Mouse (Mus musculus): ENCODE results near the gene Cd96. TPM values are rescaled to one million over a fixed set of nuclear protein-coding genes. Genes with fewer than 3 reads are reported as not detected.
A peak's percentile ranks its signal among the peaks of the same experiment; 100 is the strongest.

The Cd96 gene
- total RNA-seq, 2 experiments from 2014 or later, result 0.25 TPM; not detected in 1

- no peak for DNase-seq (ENCODE audit: extremely low spot score in 1 of 2, low spot score in 1 of 2)
These were observed 56.8 kb downstream of the Cd96 start for GRCm38 (mm10) chr16:46063278-46063677.

DNA sequence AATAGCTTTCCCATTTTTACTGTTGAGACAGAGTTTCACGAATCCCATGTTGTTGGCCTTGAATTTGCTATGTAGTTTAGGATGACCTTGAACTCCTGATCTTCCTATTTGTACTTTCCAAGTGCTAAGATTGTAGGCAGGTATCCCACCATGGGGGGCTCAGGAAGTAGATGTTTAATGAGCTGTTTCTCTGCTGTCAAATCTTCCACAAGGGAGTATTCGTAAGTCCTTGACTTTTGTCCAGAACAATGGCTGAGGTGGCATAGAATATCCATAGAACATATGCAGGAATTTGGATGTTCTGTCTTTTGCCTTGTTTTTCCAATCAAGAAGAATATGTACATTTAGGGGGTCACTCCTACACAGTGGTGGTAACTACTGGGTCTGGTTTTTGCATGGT lies 73.1 kb downstream of the Cd96 start:
- no peak for DNase-seq (ENCODE audit: extremely low spot score in 1 of 2, low spot score in 1 of 2)

DNA sequence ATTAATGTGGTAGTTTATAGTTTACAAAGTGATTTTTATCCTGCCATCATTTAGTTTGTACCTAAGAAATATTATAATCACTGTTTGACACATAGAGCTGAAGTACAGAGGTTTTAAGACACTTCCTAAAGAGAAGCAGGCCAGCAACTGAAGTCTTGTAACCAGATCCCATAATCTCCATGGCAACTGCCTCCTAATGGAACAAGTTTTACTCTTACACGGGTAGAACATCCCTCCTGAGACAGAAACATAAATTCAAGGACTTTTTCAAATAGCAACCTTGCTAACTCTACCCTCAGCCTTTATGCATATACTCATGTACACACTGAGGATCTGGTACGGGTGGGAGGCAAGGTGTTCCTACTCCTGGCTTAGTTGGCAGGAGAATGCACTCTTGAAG lies 83.8 kb downstream of the Cd96 start:
- no peak for DNase-seq (ENCODE audit: extremely low spot score in 1 of 2, low spot score in 1 of 2)

DNA sequence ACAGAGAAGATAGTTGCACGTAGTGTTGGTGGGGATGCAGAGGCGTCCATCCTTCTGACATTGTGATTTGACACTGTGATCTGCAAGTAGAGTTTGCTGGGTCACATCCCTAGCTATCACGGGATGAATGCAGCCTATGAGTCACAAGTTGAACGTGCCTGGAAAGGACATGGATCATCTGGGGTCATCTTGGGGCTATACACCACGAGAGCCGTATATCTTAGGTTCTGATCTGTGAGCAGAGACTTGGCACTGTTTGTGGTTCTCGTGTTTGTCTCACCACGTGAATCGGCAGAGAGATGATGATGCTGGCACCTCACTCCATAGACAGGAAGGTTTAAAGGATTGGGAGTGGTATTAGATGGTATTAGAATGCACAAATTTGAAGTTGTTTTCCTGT lies 86.2 kb downstream of the Cd96 start:
- DNase-seq (ENCODE audit: extremely low spot score in 1 of 2, low spot score in 1 of 2), result no peak

GRCm38 (mm10) chr16:46022958-46023491 lies 97.0 kb downstream of the Cd96 start:
- DNase-seq (ENCODE audit: extremely low spot score in 1 of 2, low spot score in 1 of 2), result no peak

GRCm38 (mm10) chr16:46022189-46022928 lies 97.7 kb downstream of the Cd96 start:
- peak in 1 of 2 experiments; percentile 52 for DNase-seq (ENCODE audit: extremely low spot score in 1 of 2, low spot score in 1 of 2)

- DNase-seq (ENCODE audit: extremely low spot score in 1 of 2, low spot score in 1 of 2), result no peak
These were observed 98.7 kb downstream of the Cd96 start for GRCm38 (mm10) chr16:46021302-46021701.

- no peak for DNase-seq (ENCODE audit: extremely low spot score in 1 of 2, low spot score in 1 of 2)
These were observed 99.7 kb downstream of the Cd96 start for GRCm38 (mm10) chr16:46020396-46020795.

GRCm38 (mm10) chr16:46019799-46020198 lies 100.3 kb downstream of the Cd96 start:
- no peak for DNase-seq (ENCODE audit: extremely low spot score in 1 of 2, low spot score in 1 of 2)

DNA sequence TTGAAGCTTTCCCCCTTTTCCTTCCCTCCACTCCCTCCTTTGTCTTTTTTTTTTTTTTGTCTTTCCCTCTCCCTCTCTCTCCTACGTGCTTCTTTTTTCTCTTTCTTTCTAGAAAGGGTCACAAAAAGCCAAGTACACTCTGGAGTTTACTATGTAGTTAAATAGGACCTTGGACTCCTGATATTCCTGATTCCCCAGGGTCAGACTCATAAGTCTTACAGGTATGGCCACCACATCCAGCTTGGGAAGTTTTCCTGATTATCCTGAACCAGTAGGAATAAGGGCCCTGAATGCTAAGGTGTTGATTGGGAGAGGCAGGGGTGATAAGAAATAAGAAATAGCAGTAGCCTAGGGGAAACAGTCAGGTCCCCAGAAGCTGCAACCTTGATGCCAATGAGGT lies 100.7 kb downstream of the Cd96 start:
- DNase-seq (ENCODE audit: extremely low spot score in 1 of 2, low spot score in 1 of 2), result no peak

DNA sequence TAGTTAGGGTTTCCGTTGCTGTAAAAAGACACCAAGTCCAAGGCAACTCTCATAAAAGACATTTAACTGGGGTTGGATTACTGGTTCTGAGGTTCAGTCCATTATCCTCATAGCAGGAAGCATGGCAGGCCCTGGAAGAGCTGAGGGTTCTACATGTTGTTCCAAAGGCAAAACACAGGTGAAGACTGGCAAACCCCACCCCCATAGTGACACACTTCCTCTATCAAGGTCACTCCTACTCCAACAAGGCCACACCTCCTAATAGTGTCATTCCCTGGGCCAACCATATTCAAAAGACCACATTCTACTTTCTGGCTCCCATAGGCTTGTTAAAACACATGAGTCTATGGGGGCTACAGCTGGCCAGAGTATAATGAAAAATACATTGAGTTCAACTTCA lies 108.4 kb downstream of the Cd96 start:
- no peak for DNase-seq (ENCODE audit: extremely low spot score in 1 of 2, low spot score in 1 of 2)

DNA sequence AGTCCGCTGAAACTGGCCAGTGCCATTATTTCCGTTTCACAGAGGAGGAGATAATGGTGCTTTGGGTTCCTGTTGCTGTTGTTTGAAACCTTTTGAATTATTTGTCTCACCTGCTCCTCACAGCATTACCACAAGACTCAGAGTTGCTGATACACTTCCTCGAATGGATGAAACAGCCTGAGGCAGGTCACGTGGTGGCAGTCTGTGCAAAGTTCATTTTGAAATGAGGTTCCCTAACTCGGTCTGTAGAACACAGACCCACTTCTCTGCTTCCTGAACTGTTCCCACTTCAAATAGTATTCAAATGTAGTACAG lies 109.2 kb downstream of the Cd96 start:
- DNase-seq (ENCODE audit: extremely low spot score in 1 of 2, low spot score in 1 of 2), result no peak

DNA sequence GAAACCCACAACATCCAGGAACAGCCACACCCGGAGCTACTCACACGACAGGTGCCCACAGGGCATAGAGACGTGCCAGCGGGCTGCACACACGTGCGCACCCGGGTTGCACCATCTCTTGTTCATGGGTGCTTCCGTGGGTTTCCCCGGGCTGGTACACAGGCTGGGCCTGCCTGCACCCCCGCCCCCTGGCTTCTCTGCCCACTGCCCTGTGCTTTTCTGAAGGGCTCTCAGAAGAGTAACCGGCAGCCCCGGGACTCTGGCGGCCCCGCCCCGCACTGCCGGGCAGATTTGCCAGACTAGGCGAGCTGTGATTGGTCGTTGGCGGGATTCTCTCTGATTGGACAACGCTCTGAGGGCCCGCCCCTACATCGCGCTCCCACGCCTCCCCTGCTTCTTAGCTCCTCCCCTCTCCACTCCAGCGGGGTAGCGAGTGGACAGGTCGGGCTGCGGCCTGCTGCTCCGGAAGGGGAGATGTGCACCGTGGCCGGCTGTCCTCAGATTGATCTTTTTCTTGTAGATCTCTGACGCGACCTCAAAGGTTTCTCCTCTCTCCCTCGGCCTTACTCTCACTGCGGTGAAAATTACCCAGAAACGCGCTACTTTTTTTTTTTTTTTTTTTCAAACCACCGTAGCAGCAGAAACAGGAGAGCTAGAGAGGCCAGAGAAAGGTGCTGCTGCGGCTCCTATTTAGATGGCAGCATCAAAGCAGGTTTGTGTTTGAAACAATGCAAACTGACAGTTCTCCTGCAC lies 109.7 kb downstream of the Cd96 start, which contains the start of gene Plcxd2:
Gene Plcxd2, minus strand, starts transcription at position 66 of the 753 bp plus-strand sequence.
- peak; percentile 80 for DNase-seq (ENCODE audit: extremely low spot score in 1 of 2, low spot score in 1 of 2)

- no peak for DNase-seq (ENCODE audit: extremely low spot score in 1 of 2, low spot score in 1 of 2)
These were observed 110.3 kb downstream of the Cd96 start for GRCm38 (mm10) chr16:46009717-46010116.

DNA sequence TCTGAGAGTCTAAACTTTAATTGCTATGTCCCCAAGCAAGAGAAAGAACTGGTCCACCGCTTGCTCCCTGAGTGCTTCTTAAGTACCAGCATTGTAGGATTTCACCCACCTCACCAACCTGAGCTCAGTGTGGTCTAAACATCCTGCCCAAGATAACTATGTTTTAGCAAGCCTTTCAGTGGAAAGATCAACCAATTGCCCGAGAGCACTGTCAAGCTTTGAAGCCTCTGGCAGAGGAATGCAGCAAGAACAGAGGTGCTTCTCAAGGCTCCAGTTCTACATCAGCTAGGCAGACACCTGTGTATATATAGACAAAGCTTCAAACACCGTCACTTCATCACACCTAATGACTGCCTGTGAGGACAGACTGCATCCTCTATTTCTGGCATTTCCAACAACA lies 111.3 kb downstream of the Cd96 start:
- no peak for DNase-seq (ENCODE audit: extremely low spot score in 1 of 2, low spot score in 1 of 2)

DNA sequence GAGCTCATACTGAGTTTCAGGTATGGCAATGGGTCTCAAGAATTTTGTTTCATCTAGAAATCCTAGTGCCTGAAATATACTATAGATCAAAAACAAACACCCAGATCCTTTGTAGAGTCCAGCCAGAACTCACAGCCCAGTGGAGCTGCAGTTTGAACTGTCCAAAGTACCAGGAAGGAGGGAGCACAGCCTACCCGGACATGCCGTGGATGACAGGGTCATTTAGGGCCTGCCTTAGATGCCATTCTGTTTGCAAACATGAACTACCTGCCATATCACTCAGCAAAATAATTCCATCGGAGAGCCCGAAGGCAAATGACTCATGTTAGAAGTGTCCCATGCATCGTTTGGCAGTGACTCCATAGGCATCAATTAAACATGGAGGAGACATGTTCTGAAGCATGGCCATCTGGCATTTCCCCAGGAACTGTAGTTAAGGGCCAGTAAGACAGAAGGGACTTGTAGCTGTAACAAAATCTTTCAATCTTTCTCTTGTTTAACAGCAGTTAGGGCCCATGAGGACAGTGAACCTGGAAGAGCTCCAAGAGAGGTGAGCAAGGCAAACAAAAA lies 111.9 kb downstream of the Cd96 start:
- DNase-seq (ENCODE audit: extremely low spot score in 1 of 2, low spot score in 1 of 2), result no peak

GRCm38 (mm10) chr16:46006261-46006660 lies 113.8 kb downstream of the Cd96 start:
- no peak for DNase-seq (ENCODE audit: extremely low spot score in 1 of 2, low spot score in 1 of 2)

- DNase-seq (ENCODE audit: extremely low spot score in 1 of 2, low spot score in 1 of 2), result no peak
These were observed 118.4 kb downstream of the Cd96 start for GRCm38 (mm10) chr16:46001550-46002166.

DNA sequence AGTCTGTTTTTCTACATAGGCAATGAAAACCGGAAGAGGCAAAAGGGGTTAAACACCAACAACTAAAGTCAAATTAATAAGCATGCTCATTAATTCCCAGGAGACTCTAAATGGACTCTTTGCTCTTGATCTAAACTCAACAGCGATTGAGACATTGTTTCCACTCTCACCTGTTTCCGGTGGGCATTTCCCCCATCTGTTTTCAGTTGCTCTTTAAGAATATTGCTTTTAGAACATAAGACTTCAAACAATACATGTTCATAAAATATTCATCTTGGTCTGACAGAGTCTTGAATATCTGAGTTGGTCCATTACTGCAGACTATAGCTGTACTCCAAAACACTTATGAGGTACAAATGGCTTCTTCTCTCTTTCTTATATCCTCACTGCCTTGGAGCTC lies 119.1 kb downstream of the Cd96 start:
- no peak for DNase-seq (ENCODE audit: extremely low spot score in 1 of 2, low spot score in 1 of 2)

DNA sequence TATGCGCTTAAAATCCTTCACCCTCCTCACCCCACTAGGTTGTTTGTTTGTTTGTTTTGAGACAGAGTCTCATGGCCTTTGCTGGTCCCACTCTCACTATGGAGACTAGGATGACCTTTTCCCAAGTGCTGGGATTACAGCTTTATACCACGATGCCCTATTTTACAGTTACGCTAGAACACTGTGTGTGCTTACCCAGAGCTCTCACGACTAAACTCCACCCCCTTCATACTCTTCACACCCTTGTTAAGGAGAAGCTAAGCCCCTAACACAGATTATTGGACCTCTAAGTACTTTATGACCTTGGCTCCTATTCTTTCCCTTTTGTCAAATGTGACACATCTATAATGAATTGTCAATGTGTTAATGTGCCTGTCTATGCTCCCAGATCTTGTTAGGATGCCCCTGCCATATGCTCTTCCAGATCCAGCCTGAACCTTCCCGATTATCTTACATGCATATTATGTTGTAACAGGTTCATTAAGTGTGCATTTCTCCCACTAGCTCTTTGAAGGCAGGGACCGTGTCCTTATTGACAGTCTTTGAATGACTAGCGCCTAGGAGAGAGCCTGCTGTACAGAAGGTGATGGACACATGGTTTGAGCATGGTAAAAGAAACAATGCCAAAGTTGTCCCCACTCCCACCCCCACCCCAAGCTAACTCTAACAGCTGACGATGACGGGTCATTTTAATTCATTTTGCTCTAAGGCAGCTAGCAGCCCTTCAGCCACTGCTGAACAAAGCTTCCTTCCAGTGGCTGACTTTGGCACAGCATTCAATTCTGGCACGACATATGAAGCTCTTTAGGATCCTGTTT lies 120.5 kb downstream of the Cd96 start:
- DNase-seq (ENCODE audit: extremely low spot score in 1 of 2, low spot score in 1 of 2), result no peak
